Mouse (Mus musculus): ENCODE measurements around the gene Apopt1.

GRCm38 (mm10) chr12:111731822-111732807, 19.1 kb downstream of the Apopt1 start:
- TF ChIP-seq CTCF (IDR thresholded peaks at IDR 0.05; ENCODE audit: control insufficient read depth, insufficient read depth, insufficient read length) = peak; percentile 97
- TF ChIP-seq USF1 (IDR thresholded peaks at IDR 0.05; ENCODE audit: low read depth) = peak; percentile 62
- TF ChIP-seq MAX (IDR thresholded peaks at IDR 0.05) = peak; percentile 74
- TF ChIP-seq MYOD1 (IDR thresholded peaks at IDR 0.05; ENCODE audit: control insufficient read depth, insufficient read length, low read depth) = peak; percentile 84
- TF ChIP-seq FOSL1 (IDR thresholded peaks at IDR 0.05; ENCODE audit: insufficient read depth, low read length, poor library complexity, severe bottlenecking) = no peak
- no peak for TF ChIP-seq MYOG (IDR thresholded peaks at IDR 0.05; ENCODE audit: control insufficient read depth, extremely low read depth, insufficient read length)
- TF ChIP-seq CEBPB (IDR thresholded peaks at IDR 0.05; ENCODE audit: low read depth) = no peak

All from C2C12 (cell line).